17 mouse cellular contexts compared by ENCODE assay signal in genomic region chr10:56061238-56061830, GRCm38 (mm10).
"Had no signal": no experiment of that assay in that cellular context is flagged by ENCODE, and none has a peak within 500 bp of the region (broad histone marks: within the 10 kb centered on the region; RNA-seq: fewer than 3 reads in every experiment).

No protein-coding gene starts in this region.

- H3K9ac ChIP-seq: limb, embryonic 12.5 days; liver, embryonic 13.5 days; liver, postnatal 0 days; lung, embryonic 15.5 days; midbrain, embryonic 15.5 days; neural tube, embryonic 12.5 days; stomach, embryonic 15.5 days had no signal

- H3K4me1 ChIP-seq: limb, embryonic 12.5 days; liver, embryonic 13.5 days; lung, embryonic 15.5 days; megakaryocyte, embryonic 14.5 days; midbrain, embryonic 15.5 days; neural tube, embryonic 12.5 days; stomach, embryonic 15.5 days had no signal

- H3K36me3 ChIP-seq: limb, embryonic 12.5 days; liver, embryonic 13.5 days; lung, embryonic 15.5 days; midbrain, embryonic 15.5 days; neural tube, embryonic 12.5 days; stomach, embryonic 15.5 days had no signal

- ATAC-seq: liver, postnatal 0 days; midbrain, embryonic 15.5 days had no signal

- H3K4me3 ChIP-seq: limb, embryonic 12.5 days; liver, embryonic 13.5 days; lung, embryonic 15.5 days; megakaryocyte, embryonic 14.5 days; midbrain, embryonic 15.5 days; neural tube, embryonic 12.5 days; stomach, embryonic 15.5 days had no signal

- H3K4me2 ChIP-seq: limb, embryonic 12.5 days; liver, embryonic 13.5 days; lung, embryonic 15.5 days; midbrain, embryonic 11.5 days; midbrain, embryonic 15.5 days; neural tube, embryonic 12.5 days; stomach, embryonic 15.5 days had no signal

- DNase-seq: kidney, adult 11 months; kidney, postnatal 25 days; layer of hippocampus, adult 9-11 months; layer of hippocampus, postnatal 36 days; liver; liver, embryonic 13.5 days; liver, postnatal 0 days; lung, postnatal 14 days; thymus, postnatal 36 days had no signal

- H3K9me3 ChIP-seq: limb, embryonic 12.5 days; liver, embryonic 13.5 days; lung, embryonic 15.5 days; megakaryocyte, embryonic 14.5 days; midbrain, embryonic 15.5 days; neural tube, embryonic 12.5 days; stomach, embryonic 15.5 days had no signal

- H3K27ac ChIP-seq: limb, embryonic 12.5 days; liver, embryonic 13.5 days; lung, embryonic 15.5 days; macrophage; midbrain, embryonic 15.5 days; neural tube, embryonic 12.5 days; stomach, embryonic 15.5 days had no signal

- H3K27me3 ChIP-seq: limb, embryonic 12.5 days; liver, embryonic 13.5 days; lung, embryonic 15.5 days; megakaryocyte, embryonic 14.5 days; midbrain, embryonic 15.5 days; neural tube, embryonic 12.5 days; stomach, embryonic 15.5 days had no signal
